Mouse (Mus musculus): ENCODE measurements at regions not wholly inside any gene's neighbourhood (a gene's known extent, or its start where the extent isn't known, plus 50 kb on each side); places are given as distances from the start of the nearest gene placed in this dataset.

DNA sequence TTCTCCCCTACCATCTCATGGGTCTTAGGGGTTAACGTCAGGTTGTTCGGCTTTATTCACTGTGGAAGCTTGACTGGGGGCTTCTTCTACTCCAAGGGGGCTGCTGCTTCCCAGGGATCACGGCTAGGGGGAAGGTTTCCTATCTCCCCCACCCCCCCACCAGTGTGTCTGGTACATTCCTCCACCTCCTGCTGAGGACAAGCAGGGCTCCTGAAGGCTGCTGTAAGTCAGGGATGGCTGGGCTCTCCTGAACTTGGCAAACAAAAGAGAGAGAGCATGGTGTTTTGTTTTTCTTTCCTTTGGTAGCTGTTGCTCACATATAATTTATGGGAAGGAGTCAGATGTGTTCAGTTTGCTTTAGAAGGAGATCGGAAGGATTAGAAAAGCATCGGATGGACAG is 54.7 kb upstream of the Commd3 start:
- ATAC-seq: no peak
- Histone ChIP-seq H3K4me3 (ENCODE audit: low read depth, low read length) (no peak overlapping the region), H3K27ac (ENCODE audit: low read depth, low read length) (no peak overlapping the region), H3K4me1 (replicated peaks; ENCODE audit: control insufficient read depth, insufficient read depth, low read length) (no peaks in the 10 kb centered on the region), H3K4me2 (replicated peaks; ENCODE audit: low read depth) (no peak overlapping the region), H3K36me3 (ENCODE audit: control insufficient read depth, insufficient read depth) (no peaks in the 10 kb centered on the region), H3K9me3 (ENCODE audit: control insufficient read depth) (no peaks in the 10 kb centered on the region), H3K9ac (ENCODE audit: low read depth, low read length) (no peak overlapping the region), H3K27me3 (replicated peaks; ENCODE audit: control insufficient read depth, insufficient read depth, low read length) (0 out of 2 replicates have a peak, but pooled peaks cover 4% of the 10 kb centered on the region)
- no peak for TF ChIP-seq CTCF (IDR thresholded peaks at IDR 0.05; ENCODE audit: low read depth)
- 30% methylated on average over 5 of the region's 5 CpGs for WGBS

DNA sequence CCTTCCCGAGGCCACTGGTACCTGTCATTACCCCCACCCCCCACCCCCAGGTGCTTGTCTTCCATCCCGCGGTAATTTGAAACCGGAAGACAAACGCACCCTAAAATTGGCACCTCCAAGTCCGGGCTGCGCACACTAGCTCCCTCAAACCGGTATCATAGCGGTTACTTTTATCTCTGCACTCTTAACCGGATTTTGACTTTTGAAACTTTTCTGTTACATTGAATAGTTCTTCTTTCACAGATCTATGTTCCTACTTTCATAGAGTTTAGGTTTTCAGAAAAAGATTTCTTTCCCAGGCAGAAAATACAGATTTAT is 62.4 kb upstream of the Commd3 start:
- Histone ChIP-seq H3K36me3 (ENCODE audit: control insufficient read depth, insufficient read depth) (no peaks in the 10 kb centered on the region), H3K4me1 (replicated peaks; ENCODE audit: control insufficient read depth, insufficient read depth, low read length) (0 out of 2 replicates have a peak, but pooled peaks cover 3% of the 10 kb centered on the region), H3K4me3 (ENCODE audit: low read depth, low read length) (peak overlapping the region; percentile 45), H3K27ac (ENCODE audit: low read depth, low read length) (no peak overlapping the region), H3K27me3 (replicated peaks; ENCODE audit: control insufficient read depth, insufficient read depth, low read length) (peaks cover 34% of the 10 kb centered on the region; the same call in 1 of the 2 replicates), H3K9me3 (ENCODE audit: control insufficient read depth) (no peaks in the 10 kb centered on the region), H3K9ac (ENCODE audit: low read depth, low read length) (no peak overlapping the region), H3K4me2 (replicated peaks; ENCODE audit: low read depth) (peak overlapping the region; percentile 82)
- no peak for TF ChIP-seq CTCF (IDR thresholded peaks at IDR 0.05; ENCODE audit: low read depth)
- ATAC-seq: no peak
- 15% methylated on average over 10 of the region's 10 CpGs for WGBS

DNA sequence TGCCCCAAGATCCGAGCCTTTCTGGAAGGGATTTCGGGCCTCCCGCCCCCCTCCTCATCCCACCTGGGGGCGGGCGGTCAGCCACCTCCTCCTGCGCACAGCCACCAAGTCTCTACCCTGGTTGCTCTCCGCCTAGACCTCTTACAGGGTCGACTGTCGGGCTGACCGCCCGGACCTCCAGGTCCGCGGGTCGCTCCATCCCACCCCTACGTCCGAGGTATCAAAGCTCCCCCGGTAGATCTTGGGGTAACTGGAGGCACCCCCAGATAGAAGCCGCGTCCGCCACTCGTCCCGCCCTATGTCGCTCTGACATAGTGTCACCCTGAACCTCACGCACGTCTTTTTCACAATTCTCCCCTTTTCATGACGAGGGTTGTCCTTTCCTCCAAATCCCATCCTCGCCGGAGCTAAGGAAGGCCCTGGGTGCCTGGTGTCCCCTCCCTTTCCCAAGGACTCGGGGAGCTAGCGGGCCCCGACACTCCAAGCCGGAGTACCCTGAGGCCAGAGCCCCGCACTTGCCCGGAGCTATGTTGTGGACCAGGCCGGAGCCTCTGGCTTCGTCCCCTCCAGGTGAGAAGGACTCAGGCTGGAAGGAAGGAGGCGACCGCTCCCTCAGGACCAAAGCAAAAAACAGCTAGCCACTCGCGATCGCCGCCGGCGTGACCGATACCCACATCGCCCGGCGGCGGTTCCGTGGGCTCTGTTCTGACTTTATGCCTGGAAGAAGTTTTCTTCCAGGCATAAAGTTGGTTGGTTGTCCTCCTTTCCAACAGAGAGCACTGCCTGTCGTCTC is 62.9 kb upstream of the Commd3 start:
- Histone ChIP-seq H3K4me3 (ENCODE audit: low read depth, low read length) (peak overlapping the region; percentile 45), H3K27ac (ENCODE audit: low read depth, low read length) (no peak overlapping the region), H3K4me1 (replicated peaks; ENCODE audit: control insufficient read depth, insufficient read depth, low read length) (0 out of 2 replicates have a peak, but pooled peaks cover 3% of the 10 kb centered on the region), H3K4me2 (replicated peaks; ENCODE audit: low read depth) (peak overlapping the region; percentile 82), H3K27me3 (replicated peaks; ENCODE audit: control insufficient read depth, insufficient read depth, low read length) (peaks cover 34% of the 10 kb centered on the region; the same call in 1 of the 2 replicates), H3K9ac (ENCODE audit: low read depth, low read length) (0 out of 2 replicates have a peak overlapping the region, but pooled peaks have one; percentile 13), H3K36me3 (ENCODE audit: control insufficient read depth, insufficient read depth) (no peaks in the 10 kb centered on the region), H3K9me3 (ENCODE audit: control insufficient read depth) (no peaks in the 10 kb centered on the region)
- ATAC-seq: peak; percentile 36; the same call in 1 of the 2 replicates
- 3% methylated on average over 51 of the region's 51 CpGs for WGBS
- TF ChIP-seq CTCF (IDR thresholded peaks at IDR 0.05; ENCODE audit: low read depth): no peak

DNA sequence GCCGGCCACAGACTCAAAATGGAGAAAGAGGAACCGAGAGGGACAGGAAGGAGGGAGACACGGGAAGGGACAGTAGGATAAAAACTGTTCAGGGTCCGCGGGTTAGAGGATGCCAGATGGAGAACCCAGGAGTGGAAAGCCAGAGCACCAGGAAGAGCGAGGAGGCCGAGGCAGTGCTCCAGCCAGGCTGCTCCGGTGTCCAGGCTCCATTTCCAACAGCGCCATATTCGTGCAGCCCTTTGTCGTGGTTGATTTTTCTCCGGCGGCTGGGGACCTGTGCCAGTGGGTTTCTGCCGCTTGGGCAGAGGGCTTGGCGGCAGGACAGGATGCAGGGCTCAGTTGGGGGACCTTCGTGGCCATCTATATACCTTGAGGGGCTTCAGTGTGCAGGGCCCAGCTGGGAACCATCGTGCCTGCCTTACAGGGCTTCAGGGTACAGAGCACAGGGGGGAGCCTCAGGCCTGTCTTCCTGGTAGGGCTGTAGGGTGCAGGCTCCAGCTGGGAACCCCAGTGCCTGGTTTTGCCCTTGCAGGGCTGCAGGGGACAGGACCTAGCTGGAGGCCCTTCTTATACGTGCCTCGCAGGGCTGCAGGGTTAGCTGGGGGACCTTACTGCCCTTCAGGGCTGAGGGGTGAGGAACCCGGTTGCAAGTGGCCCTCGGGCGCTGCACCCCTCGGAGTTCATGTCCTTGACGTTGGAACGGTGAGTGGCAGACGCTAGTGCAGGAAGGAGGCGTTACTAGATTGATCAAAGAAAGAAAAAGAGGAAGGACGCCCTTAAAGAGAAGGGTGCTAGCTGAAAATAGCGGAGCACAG is 63.7 kb upstream of the Commd3 start:
- ATAC-seq: peak; percentile 45; the same call in 1 of the 2 replicates
- peaks cover 36% of the 10 kb centered on the region; the same call in 1 of the 2 replicates for H3K27me3 ChIP-seq (replicated peaks; ENCODE audit: control insufficient read depth, insufficient read depth, low read length)
- no peaks in the 10 kb centered on the region for H3K9me3 ChIP-seq (ENCODE audit: control insufficient read depth)
- H3K4me3 ChIP-seq (ENCODE audit: low read depth, low read length): peak overlapping the region; percentile 45
- peak overlapping the region; percentile 82 for H3K4me2 ChIP-seq (replicated peaks; ENCODE audit: low read depth)
- peak overlapping the region; percentile 13; the same call in 1 of the 2 replicates for H3K9ac ChIP-seq (ENCODE audit: low read depth, low read length)
- H3K36me3 ChIP-seq (ENCODE audit: control insufficient read depth, insufficient read depth): no peaks in the 10 kb centered on the region
- 0 out of 2 replicates have a peak, but pooled peaks cover 3% of the 10 kb centered on the region for H3K4me1 ChIP-seq (replicated peaks; ENCODE audit: control insufficient read depth, insufficient read depth, low read length)
- no peak overlapping the region for H3K27ac ChIP-seq (ENCODE audit: low read depth, low read length)
- WGBS: 2% methylated on average over 29 of the region's 29 CpGs
- TF ChIP-seq CTCF (IDR thresholded peaks at IDR 0.05; ENCODE audit: low read depth): no peak

DNA sequence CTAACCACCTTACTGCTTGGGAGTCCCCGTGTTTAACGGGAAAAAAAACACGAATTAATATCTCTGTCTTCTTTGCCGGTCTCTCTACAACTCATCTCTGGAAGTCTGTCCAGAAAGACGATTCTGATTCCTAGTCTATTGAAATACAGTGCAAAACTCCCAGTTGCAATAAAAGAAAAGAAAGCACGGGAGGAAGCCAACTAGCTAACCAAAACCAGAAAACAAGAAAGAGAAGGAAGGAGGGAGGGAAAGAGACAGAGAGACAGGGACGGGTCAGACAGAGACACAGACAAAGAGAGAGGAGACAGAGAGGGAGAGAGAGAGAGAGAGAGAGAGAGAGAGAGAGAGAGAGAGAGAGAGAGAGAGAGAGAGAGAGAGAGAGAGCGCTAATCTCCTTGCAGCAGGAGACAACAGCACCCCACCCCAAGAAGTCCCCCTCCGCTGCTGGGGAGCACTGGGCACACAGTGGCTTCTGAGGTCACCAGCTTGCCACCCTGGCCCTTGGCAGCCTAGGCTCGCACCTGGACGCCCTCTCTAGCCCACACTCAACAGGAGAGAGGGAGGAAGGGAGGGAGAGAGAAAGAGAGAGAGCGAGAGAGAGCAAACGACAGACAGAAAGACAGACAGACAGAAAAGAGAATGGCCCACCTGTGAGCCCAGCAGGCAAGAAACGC is 64.5 kb upstream of the Commd3 start:
- no peaks in the 10 kb centered on the region for H3K36me3 ChIP-seq (ENCODE audit: control insufficient read depth, insufficient read depth)
- no peaks in the 10 kb centered on the region for H3K9me3 ChIP-seq (ENCODE audit: control insufficient read depth)
- H3K27me3 ChIP-seq (replicated peaks; ENCODE audit: control insufficient read depth, insufficient read depth, low read length): peaks cover 36% of the 10 kb centered on the region; the same call in 1 of the 2 replicates
- H3K9ac ChIP-seq (ENCODE audit: low read depth, low read length): no peak overlapping the region
- H3K27ac ChIP-seq (ENCODE audit: low read depth, low read length): no peak overlapping the region
- H3K4me1 ChIP-seq (replicated peaks; ENCODE audit: control insufficient read depth, insufficient read depth, low read length): 0 out of 2 replicates have a peak, but pooled peaks cover 3% of the 10 kb centered on the region
- H3K4me3 ChIP-seq (ENCODE audit: low read depth, low read length): peak overlapping the region; percentile 45
- ATAC-seq: peak; percentile 25; the same call in 1 of the 2 replicates
- 7% methylated on average over 14 of the region's 14 CpGs for WGBS
- TF ChIP-seq CTCF (IDR thresholded peaks at IDR 0.05; ENCODE audit: low read depth): no peak
- peak overlapping the region; percentile 82 for H3K4me2 ChIP-seq (replicated peaks; ENCODE audit: low read depth)
